Comparison of ENCODE assay signal across 10 mouse cellular contexts in the genomic region with DNA sequence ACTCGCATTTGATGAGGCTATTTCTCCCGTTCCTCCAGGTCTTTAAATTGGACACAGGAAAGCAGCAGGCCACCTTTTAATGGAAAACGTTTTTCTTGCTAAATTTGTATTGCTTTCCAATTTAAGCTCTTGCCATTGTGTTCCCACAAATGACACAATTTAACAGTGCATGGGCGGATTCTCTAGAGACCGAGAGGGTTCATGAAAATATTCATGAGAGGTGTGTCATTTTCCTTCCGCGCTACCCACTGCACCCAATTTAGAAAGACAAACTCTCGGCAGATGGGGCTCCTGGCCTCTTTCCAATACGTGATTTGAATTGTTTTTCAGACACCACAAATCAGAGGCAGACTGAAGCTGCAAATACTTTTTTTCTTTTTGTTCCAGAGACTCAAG.
DNase-seq lines count a peak whose midpoint lies in the region; ATAC-seq and TF ChIP-seq lines count a peak whose summit lies in the region.
"Had no signal": no experiment of that assay in that cellular context is flagged by ENCODE, and none has a peak within 500 bp of the region (broad histone marks: within the 10 kb centered on the region; RNA-seq: fewer than 3 reads in every experiment).

No protein-coding gene starts in this region.

- no peak for TF ChIP-seq CTCF in intestine, postnatal 0 days (IDR thresholded peaks at IDR 0.05; ENCODE audit: low read depth)

- no peaks in the 10 kb centered on the region for H3K27me3 ChIP-seq in neural tube, embryonic 15.5 days (replicated peaks)
- H3K27me3 ChIP-seq in intestine, postnatal 0 days (replicated peaks; ENCODE audit: control insufficient read depth, insufficient read depth, low read length) = no peaks in the 10 kb centered on the region
- H3K27me3 ChIP-seq: heart, embryonic 15.5 days had no signal

- H3K4me2 ChIP-seq in neural tube, embryonic 15.5 days = no peak overlapping the region
- no peak overlapping the region for H3K4me2 ChIP-seq in intestine, postnatal 0 days (replicated peaks; ENCODE audit: low read depth)
- H3K4me2 ChIP-seq: heart, embryonic 15.5 days had no signal

- no peaks in the 10 kb centered on the region for H3K36me3 ChIP-seq in neural tube, embryonic 15.5 days
- no peaks in the 10 kb centered on the region for H3K36me3 ChIP-seq in intestine, postnatal 0 days (ENCODE audit: control insufficient read depth, insufficient read depth)
- H3K36me3 ChIP-seq: heart, embryonic 15.5 days had no signal

- ATAC-seq in neural tube, embryonic 15.5 days (ENCODE audit: low FRiP score) = no peak
- ATAC-seq in intestine, postnatal 0 days = no peak

- H3K4me1 ChIP-seq in neural tube, embryonic 15.5 days = peaks cover 32% of the 10 kb centered on the region
- H3K4me1 ChIP-seq in intestine, postnatal 0 days (replicated peaks; ENCODE audit: control insufficient read depth, insufficient read depth, low read length) = no peaks in the 10 kb centered on the region

- H3K27ac ChIP-seq in neural tube, embryonic 15.5 days (replicated peaks) = 0 out of 2 replicates have a peak overlapping the region, but pooled peaks have one; percentile 46
- H3K27ac ChIP-seq in intestine, postnatal 0 days (ENCODE audit: low read depth, low read length) = no peak overlapping the region
- H3K27ac ChIP-seq: heart, embryonic 15.5 days; liver, embryonic 14.5 days had no signal

- 20% methylated on average over 9 of the region's 9 CpGs for WGBS in neural tube, embryonic 15.5 days
- WGBS in intestine, postnatal 0 days = 87% methylated on average over 9 of the region's 9 CpGs

- peak; percentile 76 for DNase-seq in cerebellum, adult 9-10 months
- peak; percentile 53 to 69 for DNase-seq in frontal cortex, postnatal 10 days (ENCODE audit: low spot score in 2 of 2)
- DNase-seq in left cerebral cortex, adult 11 months (ENCODE audit: low spot score) = peak; percentile 71
- no peak for DNase-seq in heart, postnatal 4 days
- DNase-seq in urinary bladder, postnatal 36 days (ENCODE audit: low spot score in 2 of 2) = no peak
- DNase-seq in Muller cell, postnatal 12 days (ENCODE audit: inconsistent ontology term) = no peak

- no peak overlapping the region for H3K9ac ChIP-seq in neural tube, embryonic 15.5 days (replicated peaks)
- H3K9ac ChIP-seq in intestine, postnatal 0 days (ENCODE audit: low read depth, low read length) = no peak overlapping the region
- H3K9ac ChIP-seq: heart, embryonic 15.5 days; liver, embryonic 14.5 days had no signal

- no peaks in the 10 kb centered on the region for H3K9me3 ChIP-seq in neural tube, embryonic 15.5 days (replicated peaks)
- no peaks in the 10 kb centered on the region for H3K9me3 ChIP-seq in intestine, postnatal 0 days (ENCODE audit: control insufficient read depth)
- H3K9me3 ChIP-seq: heart, embryonic 15.5 days had no signal

- H3K4me3 ChIP-seq in neural tube, embryonic 15.5 days (replicated peaks) = no peak overlapping the region
- H3K4me3 ChIP-seq in intestine, postnatal 0 days (ENCODE audit: low read depth, low read length) = no peak overlapping the region
- H3K4me3 ChIP-seq: heart, embryonic 15.5 days had no signal

Comparison
In these comparisons a context has a peak if more than half of its experiments do, and no peak if none do; other contexts are left out.
1. DNase-seq: peak in cerebellum, adult 9-10 months (single experiment), frontal cortex, postnatal 10 days (2 of 2) and left cerebral cortex, adult 11 months (single experiment); none in heart, postnatal 4 days (single experiment), urinary bladder, postnatal 36 days (0 of 2) and Muller cell, postnatal 12 days (single experiment).